Mouse (Mus musculus) left cerebral cortex, postnatal 4 days (tissue): Measurements from ENCODE around the gene Nuak1. TPM values are rescaled to one million over a fixed set of nuclear protein-coding genes. Genes with fewer than 3 reads are reported as not detected.

Experiments
- DNase-seq: peaks from one replicate; pipeline ENCODE4 v3.0.0-alpha.2; 2022
- intact Hi-C: fragments of 180-260 bp; cut with DNase I; formaldehyde crosslinking; loops from one replicate; pipeline ENCODE4 v1.15.1; 2025
- total RNA-seq, 2 experiments: library from RNA; stranded (reverse); gene quantifications; 2 replicates each; pipeline ENCODE4 v1.2.3; 2021

The Nuak1 gene
- total RNA-seq, 2 experiments from 2014 or later: 51.7 to 53.0 TPM

DNA sequence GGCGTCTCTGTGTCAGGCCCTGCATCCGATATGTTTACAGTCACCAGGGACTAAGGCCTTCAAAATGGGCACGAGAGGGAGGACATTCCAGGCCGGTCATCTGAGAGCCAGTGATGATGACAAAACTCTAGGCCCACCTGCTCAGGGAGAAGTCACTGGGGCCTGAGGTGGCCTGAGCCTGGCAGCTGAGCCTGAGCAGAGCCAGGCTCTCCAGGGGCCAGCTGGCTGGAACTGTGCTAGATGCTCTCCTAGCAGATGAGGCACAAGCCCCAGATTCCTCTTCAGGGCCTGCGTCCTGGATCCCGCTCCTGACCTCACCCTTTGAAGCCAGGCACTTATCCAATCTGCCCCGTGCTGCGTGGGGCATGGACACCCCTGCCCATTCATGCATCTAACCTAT is 9.3 kb upstream of the Nuak1 start:
- intact Hi-C loops: no loop called here
- no peak for DNase-seq

DNA sequence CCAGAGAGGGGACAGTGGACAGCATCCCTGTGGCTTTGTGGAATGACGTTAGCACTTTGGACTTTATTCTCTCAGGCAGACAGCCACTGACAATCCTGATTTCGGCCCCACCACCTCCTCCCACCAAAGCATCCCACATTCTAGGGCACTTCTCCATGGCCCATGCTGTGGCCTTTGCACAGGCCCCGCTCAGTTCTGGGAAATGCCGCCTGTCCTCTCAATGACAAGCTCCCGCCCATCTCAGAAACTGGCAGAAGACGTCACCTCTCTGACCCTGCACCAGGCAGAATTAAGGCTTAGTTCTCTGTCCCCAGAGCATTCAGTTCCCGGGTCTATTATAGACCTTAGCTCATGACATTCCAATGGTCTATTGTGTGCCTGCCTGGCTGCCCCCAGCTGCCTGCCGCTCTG is 7.0 kb upstream of the Nuak1 start:
- no peak for DNase-seq
- intact Hi-C loops: no loop called here

DNA sequence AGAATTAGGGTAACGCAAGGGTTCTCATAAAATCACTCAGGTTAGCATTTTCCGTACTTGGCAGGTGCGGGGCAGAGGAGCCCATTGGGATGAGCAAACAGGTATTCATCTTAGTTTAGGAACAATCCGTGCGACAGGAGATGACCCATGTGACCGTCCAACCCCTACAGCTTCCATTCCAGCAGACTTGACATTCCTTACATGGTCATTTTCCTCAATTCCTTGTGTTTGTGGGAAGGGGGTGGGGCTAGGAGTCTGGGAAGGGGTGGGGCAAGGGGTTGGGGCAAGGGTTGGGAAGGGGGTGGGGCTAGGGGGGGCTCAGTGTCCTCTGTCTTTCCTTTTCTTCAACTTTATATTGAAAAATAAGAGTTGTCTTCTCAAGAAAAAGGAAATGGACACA is 6.3 kb upstream of the Nuak1 start:
- intact Hi-C loops: no loop called here
- no peak for DNase-seq

DNA sequence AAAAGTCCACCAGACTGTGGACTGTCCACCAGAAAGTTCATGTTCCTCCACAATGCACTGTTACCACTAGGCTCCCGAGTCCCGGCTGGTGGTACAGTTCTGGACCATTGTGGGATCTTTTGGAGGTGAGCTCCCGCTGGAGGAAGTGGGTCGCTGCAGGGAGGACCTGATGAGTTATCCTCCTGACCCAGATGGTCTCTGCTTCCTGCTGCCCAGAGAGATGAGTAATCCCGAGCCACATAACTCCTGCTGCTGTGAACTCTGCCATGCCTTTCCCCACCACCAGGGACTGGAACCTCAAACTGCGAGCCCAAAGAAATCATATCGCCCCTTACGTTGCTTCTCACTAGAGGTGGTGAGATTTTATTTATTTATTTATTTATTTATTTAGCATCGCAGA is 4.0 kb upstream of the Nuak1 start:
- DNase-seq: no peak
- intact Hi-C loops: no loop called here

DNA sequence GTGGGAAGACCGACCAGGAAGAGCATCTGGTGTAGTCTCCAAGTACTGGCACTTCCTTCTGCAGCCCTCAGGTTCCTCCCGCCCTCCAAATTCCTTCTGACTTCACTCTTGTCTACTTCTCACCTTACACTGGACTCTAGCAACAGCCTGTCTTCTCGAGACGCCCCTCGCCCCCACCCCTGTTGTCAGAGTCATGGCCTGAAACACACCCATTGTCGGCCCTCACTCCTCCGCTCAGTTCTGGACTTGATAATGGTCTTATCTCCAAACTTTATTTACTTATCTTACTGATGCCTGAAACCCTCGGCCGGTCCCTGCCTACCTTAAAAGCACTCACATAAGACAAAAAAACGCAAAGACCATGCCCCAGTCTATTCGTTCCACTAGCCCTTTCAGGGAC is 1.4 kb upstream of the Nuak1 start:
- DNase-seq: no peak
- intact Hi-C loops: no loop called here

DNA sequence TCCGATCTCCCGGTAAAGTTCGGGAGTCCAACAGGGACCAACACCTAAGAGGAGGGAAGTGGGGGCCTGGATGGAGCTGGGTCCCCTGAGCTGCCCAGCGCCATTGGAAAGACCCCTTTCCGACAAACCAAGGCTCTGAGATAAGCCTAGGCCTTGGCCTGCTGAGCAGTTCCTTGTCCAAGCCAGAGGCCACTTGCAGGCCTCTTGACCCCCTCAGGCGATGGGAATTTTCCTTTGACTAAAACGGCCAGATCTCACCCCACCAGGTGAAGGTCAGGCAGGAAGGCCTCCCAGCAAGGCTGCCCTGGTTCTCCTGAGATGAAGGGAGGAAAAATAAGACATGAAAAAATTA is 1.0 kb upstream of the Nuak1 start:
- intact Hi-C loops: no loop called here
- DNase-seq: no peak

DNA sequence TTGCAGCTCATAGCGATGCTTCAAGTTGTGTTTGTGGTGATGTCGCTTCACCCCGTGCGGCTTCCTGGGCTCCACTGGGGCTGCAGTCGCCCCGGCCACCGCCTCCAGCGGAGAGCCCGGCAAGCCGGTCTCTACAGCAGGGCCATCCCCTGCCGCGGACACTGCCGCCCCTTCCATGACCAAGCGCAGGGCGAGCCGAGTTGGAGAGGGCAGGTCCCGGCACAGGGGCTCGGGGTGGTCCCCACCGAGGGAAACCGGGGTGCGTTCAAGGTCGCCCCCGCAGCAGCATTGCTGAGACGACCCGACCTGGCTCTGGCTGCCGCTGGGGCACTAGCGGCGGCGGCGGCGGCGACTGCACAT is 236 bp downstream of the Nuak1 start:
- intact Hi-C loops: no loop called here
- DNase-seq: no peak

DNA sequence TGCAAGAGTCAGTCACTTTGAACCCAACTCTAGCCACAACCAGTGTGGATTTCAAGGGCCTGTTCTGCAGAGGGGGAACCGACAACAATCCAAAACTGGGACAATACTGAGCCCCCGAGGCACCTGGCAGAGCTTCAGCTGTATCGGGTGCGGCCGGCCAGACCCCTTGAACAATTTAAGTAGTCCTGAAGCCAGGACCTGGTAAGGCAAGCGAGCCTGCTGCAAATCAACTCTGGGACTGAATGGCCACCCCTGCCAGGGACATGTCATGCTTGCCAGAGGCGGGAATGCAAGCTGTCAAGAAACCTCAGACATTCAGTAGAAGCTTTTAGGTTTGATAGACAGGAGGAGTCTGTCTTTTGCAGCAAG is 1.2 kb downstream of the Nuak1 start:
- DNase-seq: peak; percentile 49
- intact Hi-C loops: loop anchor here (5.0 to 10.0 kb wide), 4 partner anchors 47 to 617 kb away; no protein-coding TSS in a partner anchor

DNA sequence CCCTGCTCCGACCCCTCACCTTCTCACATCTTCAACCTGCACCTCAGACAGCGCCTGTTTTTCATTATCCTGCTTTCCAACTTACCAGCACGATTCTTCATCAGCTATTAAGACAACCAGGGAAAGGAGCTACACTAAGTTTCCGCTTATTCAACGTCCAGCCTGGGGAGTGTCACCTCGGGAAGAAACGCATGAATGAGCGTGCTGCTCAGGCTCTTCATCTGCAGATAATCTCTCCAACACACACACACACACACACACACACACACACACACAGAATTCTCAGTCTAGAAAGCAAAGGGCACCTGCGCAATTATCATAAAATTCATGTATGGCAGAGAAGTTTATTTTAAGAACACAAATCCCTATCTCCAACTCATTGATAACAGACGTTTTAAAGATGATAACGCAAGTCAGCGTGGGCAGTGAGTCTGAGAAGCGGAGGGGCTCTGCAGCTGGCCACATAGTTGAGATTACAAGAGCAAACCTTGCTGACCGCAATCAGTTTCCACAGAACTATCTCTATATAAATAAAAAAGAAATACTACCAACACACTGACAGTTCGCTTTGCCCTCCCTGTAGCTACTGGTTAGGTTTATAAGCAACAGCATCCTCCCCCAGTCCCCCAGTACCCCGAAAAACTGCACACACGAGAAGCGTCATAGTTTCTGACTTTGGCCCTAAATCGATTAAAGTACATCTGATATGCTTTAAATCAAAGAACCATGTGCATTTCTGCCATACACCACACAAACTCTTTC is 1.8 kb downstream of the Nuak1 start:
- no peak for DNase-seq

DNA sequence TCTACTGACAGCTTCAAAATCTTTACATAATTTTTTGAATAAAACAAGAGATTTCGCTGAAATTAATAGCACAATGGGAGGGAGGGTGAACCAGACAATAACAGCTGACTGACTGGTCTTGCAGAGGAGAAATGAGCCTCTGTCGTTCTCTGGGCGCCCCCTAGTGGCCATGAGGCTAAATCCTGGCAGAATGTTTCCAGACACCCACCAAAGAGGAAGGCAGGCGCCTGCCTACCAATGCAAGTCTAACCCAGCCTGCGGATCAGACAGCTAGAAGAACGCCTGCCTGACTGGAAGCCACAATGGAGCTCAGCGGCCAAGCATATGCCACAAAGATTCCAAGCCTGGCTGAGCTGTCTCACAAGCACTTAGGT is 2.4 kb downstream of the Nuak1 start:
- intact Hi-C loops: loop anchor here (5.0 to 10.0 kb wide), 4 partner anchors 46 to 616 kb away; no protein-coding TSS in a partner anchor
- DNase-seq: peak; percentile 99

More for the DNA sequence above, 1.8 kb downstream of the Nuak1 start:
- intact Hi-C loops: loop anchor here (5.0 to 10.0 kb wide), 4 partner anchors 46 to 616 kb away; no protein-coding TSS in a partner anchor

DNA sequence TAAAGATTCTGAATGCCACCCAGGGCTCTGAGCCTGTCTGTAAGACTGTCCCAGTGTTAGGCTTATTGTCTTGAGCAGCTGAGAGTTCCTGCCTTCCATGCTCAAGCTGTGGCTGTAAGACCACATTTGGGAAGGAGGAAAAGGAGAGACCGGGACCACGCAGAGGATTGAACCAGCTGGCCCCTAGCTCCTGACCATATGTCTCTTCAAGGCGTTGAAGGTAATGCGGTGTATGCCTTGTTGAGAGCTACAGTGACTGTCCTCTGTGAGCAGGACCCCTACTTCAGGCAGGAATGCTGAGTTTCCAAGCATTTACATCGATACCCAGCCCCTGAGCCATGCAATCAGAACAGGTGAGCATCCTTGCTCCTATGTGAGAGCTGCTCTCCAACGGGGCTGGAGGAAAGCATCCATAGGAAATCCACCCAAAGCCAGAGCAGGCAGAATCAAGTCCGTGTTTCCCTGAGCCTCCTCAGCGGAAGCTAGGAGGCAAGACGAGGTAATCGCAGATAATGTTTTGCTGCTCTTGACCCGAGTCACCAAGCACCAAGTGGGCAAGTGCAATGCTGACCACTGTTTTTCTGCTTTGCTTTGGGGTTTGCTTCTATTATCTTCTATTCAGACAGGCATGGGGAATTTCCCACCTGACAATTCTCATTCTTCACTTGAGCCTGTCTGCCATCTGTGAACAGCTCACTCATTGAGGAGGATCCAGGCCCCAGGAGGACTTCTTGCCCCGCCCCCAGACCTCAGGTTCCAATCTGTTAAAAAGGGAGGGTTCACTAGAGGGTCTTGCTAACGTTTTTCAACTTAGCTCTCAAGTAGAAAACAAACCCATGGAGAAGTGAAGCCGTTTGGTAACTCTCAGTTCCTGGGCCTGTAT is 3.0 kb downstream of the Nuak1 start:
- DNase-seq: peak; percentile 90
- intact Hi-C loops: loop anchor here (5.0 to 10.0 kb wide), 4 partner anchors 45 to 615 kb away; no protein-coding TSS in a partner anchor

DNA sequence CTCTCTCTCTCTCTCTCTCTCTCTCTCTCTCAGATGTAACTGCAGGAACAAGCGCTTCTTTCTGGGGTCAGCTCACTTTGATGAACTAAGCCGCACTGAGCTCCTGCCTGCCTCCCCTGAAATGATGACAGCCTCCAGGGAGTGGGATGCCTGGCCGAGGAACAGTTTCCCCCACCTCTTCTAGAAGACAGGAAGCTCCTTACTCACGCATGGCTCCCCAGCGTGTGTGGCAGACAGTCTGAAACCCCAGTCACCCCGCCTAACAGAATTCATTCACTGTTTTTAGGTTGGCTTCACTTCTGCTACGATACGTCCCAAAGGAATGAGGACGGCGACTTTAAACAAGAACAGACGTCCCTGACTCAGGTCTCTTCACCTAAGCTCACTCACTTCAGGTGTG is 4.5 kb downstream of the Nuak1 start:
- no peak for DNase-seq
- intact Hi-C loops: loop anchor here (5.0 to 10.0 kb wide), 4 partner anchors 44 to 614 kb away; no protein-coding TSS in a partner anchor

DNA sequence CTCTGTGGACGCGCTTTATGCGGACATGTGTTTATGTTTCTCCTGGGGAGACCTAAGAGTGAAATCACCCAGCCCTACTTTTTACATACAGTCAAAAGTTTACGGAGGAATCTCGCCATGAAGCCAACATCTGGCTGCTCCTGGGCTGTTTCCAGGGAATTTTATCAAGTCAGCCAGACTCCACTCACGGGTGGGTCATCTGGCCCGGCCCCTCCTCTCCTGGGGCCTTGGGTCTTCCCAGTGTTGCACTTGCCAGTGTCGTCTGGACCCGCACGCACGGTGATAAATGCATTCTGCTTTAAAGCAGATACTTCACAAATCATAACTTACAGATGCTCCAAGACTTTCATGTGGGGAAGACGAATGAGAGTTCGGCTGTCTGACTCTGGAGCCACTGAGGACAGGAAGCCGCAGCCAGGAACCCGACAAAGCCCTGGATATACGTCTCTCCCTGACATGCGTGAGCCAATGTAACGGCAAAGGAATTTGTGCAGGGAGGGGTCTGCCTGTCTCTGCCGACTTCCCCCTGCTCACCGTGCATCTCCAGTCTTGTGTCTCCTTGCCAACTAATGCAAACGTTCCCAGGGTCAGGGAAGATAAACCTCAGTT is 7.1 kb downstream of the Nuak1 start:
- intact Hi-C loops: loop anchor here (10.0 kb wide), 2 partner anchors 78 to 268 kb away; no protein-coding TSS in a partner anchor
- DNase-seq: no peak

DNA sequence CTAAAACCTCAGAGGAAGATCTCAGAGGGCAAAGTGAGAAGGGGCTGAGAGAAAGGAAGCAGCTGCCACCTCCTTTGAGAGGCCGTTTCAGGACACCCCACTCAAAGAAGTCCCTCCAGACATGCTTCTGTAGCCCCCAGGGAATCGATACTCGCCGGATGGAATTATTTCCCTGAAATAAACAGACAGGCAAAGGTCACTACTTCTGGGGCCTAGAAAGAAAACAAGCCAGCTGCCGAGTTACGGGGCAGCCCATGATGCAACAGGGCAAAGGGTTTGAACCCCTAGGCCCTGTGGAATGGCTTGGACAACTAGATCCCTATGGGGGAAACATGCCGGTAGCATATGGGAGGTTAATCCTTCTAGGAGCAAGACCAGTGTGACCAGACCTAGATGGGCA is 16.0 kb downstream of the Nuak1 start:
- DNase-seq: no peak
- intact Hi-C loops: no loop called here

DNA sequence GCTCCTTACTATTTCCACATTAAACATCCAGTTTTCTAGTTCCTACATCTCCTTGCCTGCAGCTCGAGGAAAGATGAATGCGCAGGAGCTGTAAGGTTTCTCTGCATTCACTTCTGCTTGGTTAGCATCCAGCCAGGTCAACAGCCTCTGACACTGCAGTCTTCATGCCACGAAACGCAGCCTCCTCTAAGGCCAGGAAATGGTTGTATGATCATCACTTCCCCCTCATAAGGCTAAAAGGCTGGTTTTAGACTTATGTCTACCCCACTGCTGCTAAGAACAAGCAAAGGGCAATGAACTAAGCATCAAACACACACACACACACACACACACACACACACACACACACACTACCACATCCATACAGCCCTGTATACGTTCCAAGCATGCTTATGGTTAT is 16.5 kb downstream of the Nuak1 start:
- DNase-seq: no peak
- intact Hi-C loops: no loop called here

DNA sequence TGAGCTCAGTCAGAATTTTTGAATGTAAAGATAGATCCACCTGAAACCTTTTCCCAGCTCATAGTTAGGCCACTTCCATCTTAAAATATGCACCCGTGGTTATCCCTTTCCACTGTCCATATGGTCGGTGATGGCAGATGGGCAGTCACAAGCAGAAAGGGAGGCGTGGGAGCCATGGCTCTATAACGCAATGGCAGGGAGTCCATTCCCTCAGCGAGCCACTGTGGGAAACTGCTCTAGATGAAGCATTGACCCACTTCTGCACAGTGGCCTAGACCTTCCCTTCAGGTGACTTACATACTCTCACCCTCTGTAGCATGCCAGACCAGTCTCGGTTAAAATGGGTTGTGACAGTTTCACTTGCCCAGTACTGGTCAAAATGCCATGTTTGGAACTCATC is 19.8 kb downstream of the Nuak1 start:
- no peak for DNase-seq
- intact Hi-C loops: no loop called here

DNA sequence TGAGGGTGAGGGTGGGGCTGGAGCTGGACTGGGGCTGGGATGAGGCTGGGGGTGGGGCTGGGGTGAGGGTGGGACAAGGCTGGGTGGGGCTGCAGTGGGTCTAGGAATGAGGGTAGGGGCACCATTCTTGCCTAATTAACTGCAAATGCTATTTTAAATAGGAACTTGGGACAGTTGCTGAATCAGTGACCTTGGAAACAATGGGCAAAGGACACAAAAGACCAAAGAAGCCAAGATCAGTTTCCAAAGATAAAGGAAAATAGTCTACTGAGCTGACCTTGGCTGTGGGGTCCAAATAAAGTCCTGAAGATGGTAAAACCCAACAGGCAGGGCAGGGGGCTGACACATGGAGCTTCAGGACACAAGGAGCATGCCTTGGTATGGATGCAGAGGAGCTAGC is 22.0 kb downstream of the Nuak1 start:
- intact Hi-C loops: no loop called here
- DNase-seq: no peak

DNA sequence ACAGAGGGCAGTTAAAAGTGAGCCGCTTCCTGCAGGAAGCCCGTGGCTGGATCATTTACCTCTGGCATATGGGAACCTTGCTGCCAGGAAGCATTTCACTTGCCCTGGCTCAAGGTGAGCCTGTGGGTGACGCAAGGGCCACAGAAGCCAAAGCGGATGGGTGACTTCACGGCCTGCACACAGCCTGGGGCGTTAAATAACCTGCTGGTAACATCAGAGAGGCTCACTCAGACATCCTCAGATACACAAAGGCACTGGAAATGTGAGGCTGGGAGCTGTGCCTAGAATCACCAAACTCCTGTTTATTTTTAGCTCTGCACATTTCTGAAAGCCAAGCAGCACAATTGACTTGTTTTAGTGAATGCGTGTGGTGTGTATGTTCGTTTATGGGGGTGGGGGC is 23.6 kb downstream of the Nuak1 start:
- intact Hi-C loops: no loop called here
- no peak for DNase-seq

DNA sequence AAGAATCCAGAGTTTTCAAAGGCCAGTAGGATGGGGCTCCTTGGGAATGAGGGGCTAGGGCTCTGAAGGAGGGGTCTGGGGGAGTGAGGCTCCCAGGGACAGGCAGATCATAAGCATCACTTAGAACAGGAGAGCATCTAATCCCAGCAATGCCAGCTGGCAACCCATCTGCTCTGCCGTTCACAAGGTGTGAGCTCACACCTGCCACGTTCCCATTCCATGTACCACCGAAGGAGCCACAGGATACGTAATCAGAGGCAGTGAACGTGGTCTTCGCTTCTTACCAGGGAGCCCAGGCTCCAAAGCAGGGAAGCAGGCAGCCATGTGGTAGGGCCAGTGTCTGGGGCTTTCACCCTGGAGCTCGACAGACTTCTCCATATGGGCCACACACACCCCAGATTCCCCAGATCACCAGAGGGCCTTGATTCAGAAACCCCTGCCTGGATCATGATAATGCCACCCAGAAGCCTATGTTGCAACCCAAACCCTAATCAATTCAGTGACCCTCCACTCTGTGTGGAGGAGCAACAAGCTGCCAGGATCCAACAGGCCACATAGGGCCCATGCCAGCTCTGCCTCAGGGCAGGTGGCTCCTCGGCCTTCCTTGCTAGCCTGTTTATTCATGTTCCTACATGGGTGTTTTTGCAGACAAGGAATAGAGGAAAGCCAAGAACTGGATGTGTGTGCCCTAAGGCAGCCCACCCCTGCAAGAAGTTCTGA is 25.3 kb downstream of the Nuak1 start:
- DNase-seq: peak; percentile 67
- intact Hi-C loops: no loop called here

DNA sequence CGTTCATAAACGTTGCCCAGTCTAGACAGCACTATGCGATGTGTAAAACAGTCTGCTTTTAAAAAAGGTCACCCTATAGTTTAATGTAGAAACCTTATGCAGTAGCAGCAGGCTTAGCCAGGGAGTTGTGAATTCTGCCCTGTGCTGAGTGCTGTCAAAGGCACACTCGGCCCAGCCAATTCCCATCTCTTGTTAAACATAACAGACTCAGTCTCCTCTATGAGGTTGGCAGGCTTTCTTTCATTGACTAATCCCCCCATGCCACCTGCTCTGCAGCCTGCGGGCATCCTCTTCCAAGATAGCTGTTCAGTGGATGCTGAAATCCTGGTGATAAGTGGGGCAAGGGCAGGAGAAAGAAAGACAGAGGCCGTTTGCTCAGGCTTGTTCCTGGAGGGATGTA is 27.1 kb downstream of the Nuak1 start:
- intact Hi-C loops: no loop called here
- peak; percentile 77 for DNase-seq
